19 mouse cellular contexts compared by ENCODE assay signal in genomic region chr4:155853421-155853820, GRCm38 (mm10). TPM values are rescaled to one million over a fixed set of nuclear protein-coding genes. Genes with fewer than 3 reads are reported as not detected.
A peak's percentile ranks its signal among the peaks of the same experiment; 100 is the strongest.
DNase-seq lines count a peak whose midpoint lies in the region; TF ChIP-seq lines count a peak whose summit lies in the region.
"Had no signal": no experiment of that assay in that cellular context is flagged by ENCODE, and none has a peak within 500 bp of the region (broad histone marks: within the 10 kb centered on the region; RNA-seq: fewer than 3 reads in every experiment).

No protein-coding gene starts in this region.

- intact Hi-C loops in gastrocnemius, adult 2 months (cut with DNase I): loop anchor here (2.0 kb wide), 1 partner anchor 13 kb away; no protein-coding TSS in a partner anchor

- no peak overlapping the region for H3K27ac ChIP-seq in gastrocnemius, adult 2 months

- TF ChIP-seq CTCF in gastrocnemius, adult 2 months (IDR thresholded peaks at IDR 0.05): no peak

- DNase-seq in gastrocnemius, adult 2 months: peak; percentile 30
- DNase-seq in gastrocnemius, adult 8-10 months (ENCODE audit: low spot score in 2 of 2): no peak
- peak; percentile 91 for DNase-seq in heart, adult 11 months
- DNase-seq in heart, adult 9 months (ENCODE audit: low spot score in 2 of 2): no peak
- DNase-seq in kidney, postnatal 14 days: peak; percentile 5
- DNase-seq in kidney, postnatal 10 days: no peak
- peak; percentile 18 for DNase-seq in urinary bladder, adult 2 months (ENCODE audit: low spot score)
- DNase-seq in urinary bladder, postnatal 36 days (ENCODE audit: low spot score in 2 of 2): no peak
- DNase-seq: adrenal gland, adult 2 months; adrenal gland, adult 8-10 months; adrenal gland, postnatal 10 days; adrenal gland, postnatal 14 days; adrenal gland, postnatal 25 days; adrenal gland, postnatal 36 days; B cell, adult 2 months; cerebellum, adult 11 months; cerebellum, adult 11-12 months had no signal

- no peak overlapping the region for H3K4me3 ChIP-seq in gastrocnemius, adult 2 months

RNA-seq across cellular contexts. Expression of gene Dvl1, which starts 6.2 kb away (rescaled TPM):
- 100 to 1,000 TPM; 116 to 122 TPM for total RNA-seq in gastrocnemius, adult 2 months (2021)
- total RNA-seq in gastrocnemius, adult 8-10 months (2022): 100 to 1,000 TPM; 117 to 124 (median 120) TPM
- 58.9 and 76.5 TPM in 2 replicates for polyA plus RNA-seq in urinary bladder, adult 2 months (2012; rRNA removed)

RNA-seq across cellular contexts. Expression of gene Tas1r3, which starts 9.7 kb away (rescaled TPM):
- under 1 TPM; 0.11 to 0.23 TPM for total RNA-seq in gastrocnemius, adult 2 months (2021)
- under 1 TPM in 2 of 4 experiments, not detected in 2; 0.11 to 0.12 TPM for total RNA-seq in gastrocnemius, adult 8-10 months (2022)
- 0.91 and 1.3 TPM in 2 replicates for polyA plus RNA-seq in urinary bladder, adult 2 months (2012; rRNA removed)

RNA-seq across cellular contexts. Expression of gene Mxra8, which starts 13.9 kb away (rescaled TPM):
- 10 to 100 TPM; 26.4 to 31.3 TPM for total RNA-seq in gastrocnemius, adult 2 months (2021)
- 10 to 100 TPM; 16.5 to 34.5 (median 24.9) TPM for total RNA-seq in gastrocnemius, adult 8-10 months (2022)
- 377 and 402 TPM in 2 replicates for polyA plus RNA-seq in urinary bladder, adult 2 months (2012; rRNA removed)
- total RNA-seq: MEL had no signal
- polyA plus RNA-seq: G1E had no signal

RNA-seq across cellular contexts. Expression of gene Cptp, which starts 15.8 kb away (rescaled TPM):
- 10 to 100 TPM; 13.6 to 18.0 TPM for total RNA-seq in gastrocnemius, adult 2 months (2021)
- total RNA-seq in gastrocnemius, adult 8-10 months (2022): 10 to 100 TPM; 11.0 to 18.7 (median 16.1) TPM
- polyA plus RNA-seq in urinary bladder, adult 2 months (2012; rRNA removed): 17.1 and 18.5 TPM in 2 replicates

RNA-seq across cellular contexts. Expression of gene Ints11, which starts 15.9 kb away (rescaled TPM):
- total RNA-seq in gastrocnemius, adult 2 months (2021): 10 to 100 TPM; 14.9 to 17.3 TPM
- total RNA-seq in gastrocnemius, adult 8-10 months (2022): 10 to 100 TPM; 13.0 to 16.8 (median 14.1) TPM
- polyA plus RNA-seq in urinary bladder, adult 2 months (2012; rRNA removed): 26.5 and 32.3 TPM in 2 replicates

Comparison
In these comparisons a context has a peak if more than half of its experiments do, and no peak if none do; other contexts are left out.
1. DNase-seq: peak in gastrocnemius, adult 2 months (single experiment), heart, adult 11 months (single experiment), kidney, postnatal 14 days (single experiment) and urinary bladder, adult 2 months (single experiment); none in gastrocnemius, adult 8-10 months (0 of 2), heart, adult 9 months (0 of 2), kidney, postnatal 10 days (single experiment) and urinary bladder, postnatal 36 days (0 of 2).